Mouse (Mus musculus) E14TG2a.4 (cell line): ENCODE data around the gene Slc7a11.

Experiments
- CTCF ChIP-seq: conservative IDR thresholded peaks from 2 replicates; pipeline ENCODE4 v1.5.1; 2014; ENCODE audit warnings: low read length
- NANOG ChIP-seq: IDR thresholded peaks from 2 replicates; pipeline ENCODE4 v1.6.1; 2014; ENCODE audit warnings: borderline replicate concordance, low read length, mixed read lengths
- POU5F1 ChIP-seq: IDR thresholded peaks from 2 replicates; pipeline ENCODE4 v1.6.1; 2014; ENCODE audit warnings: low read length, borderline replicate concordance

DNA sequence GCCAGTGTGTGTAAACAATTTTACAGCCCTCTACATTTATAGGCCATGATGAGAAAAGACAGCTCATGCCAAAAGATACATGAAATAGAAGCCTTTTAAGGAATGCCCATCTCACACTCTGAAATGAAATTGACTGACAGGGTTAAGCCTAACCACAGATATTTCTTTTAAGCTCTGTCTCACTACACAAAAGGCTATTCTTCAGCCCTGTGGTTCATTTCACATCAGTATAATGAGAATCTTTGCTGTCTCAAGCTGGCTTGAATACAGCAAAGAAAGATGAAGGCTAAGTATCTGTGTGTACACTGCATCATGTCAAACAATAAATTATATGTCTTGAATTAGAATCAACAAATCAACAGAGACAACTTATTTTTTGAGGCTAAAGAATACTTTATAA lies 549.5 kb downstream of the Slc7a11 start:
- TF ChIP-seq CTCF = no peak
- no peak for TF ChIP-seq NANOG
- TF ChIP-seq POU5F1 = no peak
